Mouse (Mus musculus): ENCODE measurements around the gene Kif14. TPM values are rescaled to one million over a fixed set of nuclear protein-coding genes. Genes with fewer than 3 reads are reported as not detected.

The Kif14 gene
- polyA plus RNA-seq, 1 experiment from 2014 or later = 2.7 TPM

- Histone ChIP-seq H3K4me3 (ENCODE audit: low read length) (no peak overlapping the region), H3K27ac (ENCODE audit: low read length) (no peak overlapping the region), H3K9ac (ENCODE audit: low read depth, low read length) (no peak overlapping the region), H3K9me3 (ENCODE audit: control insufficient read depth, low read length) (no peaks in the 10 kb centered on the region), H3K27me3 (replicated peaks; ENCODE audit: control insufficient read depth, insufficient read depth, low read length) (no peaks in the 10 kb centered on the region), H3K4me1 (ENCODE audit: control insufficient read depth, insufficient read depth, low read length) (no peaks in the 10 kb centered on the region), H3K4me2 (ENCODE audit: low read depth, low read length) (no peak overlapping the region), H3K36me3 (ENCODE audit: control insufficient read depth, insufficient read depth, low read length) (no peaks in the 10 kb centered on the region)
- 87% methylated on average over 8 of the region's 8 CpGs for WGBS
- no peak for ATAC-seq
Observed at GRCm38 (mm10) chr1:136569206-136569605, 103.1 kb downstream of the Kif14 start.

- Histone ChIP-seq H3K9me3 (ENCODE audit: control insufficient read depth, low read length) (no peaks in the 10 kb centered on the region), H3K27ac (ENCODE audit: low read length) (no peak overlapping the region), H3K4me1 (ENCODE audit: control insufficient read depth, insufficient read depth, low read length) (no peaks in the 10 kb centered on the region), H3K27me3 (replicated peaks; ENCODE audit: control insufficient read depth, insufficient read depth, low read length) (no peaks in the 10 kb centered on the region), H3K36me3 (ENCODE audit: control insufficient read depth, insufficient read depth, low read length) (no peaks in the 10 kb centered on the region), H3K4me2 (ENCODE audit: low read depth, low read length) (0 out of 2 replicates have a peak overlapping the region, but pooled peaks have one; percentile 27), H3K9ac (ENCODE audit: low read depth, low read length) (no peak overlapping the region), H3K4me3 (ENCODE audit: low read length) (no peak overlapping the region)
- 43% methylated on average over 20 of the region's 20 CpGs for WGBS
- peak; percentile 62; the same call in 1 of the 2 replicates for ATAC-seq
Observed at GRCm38 (mm10) chr1:136569626-136570297, 103.6 kb downstream of the Kif14 start.

DNA sequence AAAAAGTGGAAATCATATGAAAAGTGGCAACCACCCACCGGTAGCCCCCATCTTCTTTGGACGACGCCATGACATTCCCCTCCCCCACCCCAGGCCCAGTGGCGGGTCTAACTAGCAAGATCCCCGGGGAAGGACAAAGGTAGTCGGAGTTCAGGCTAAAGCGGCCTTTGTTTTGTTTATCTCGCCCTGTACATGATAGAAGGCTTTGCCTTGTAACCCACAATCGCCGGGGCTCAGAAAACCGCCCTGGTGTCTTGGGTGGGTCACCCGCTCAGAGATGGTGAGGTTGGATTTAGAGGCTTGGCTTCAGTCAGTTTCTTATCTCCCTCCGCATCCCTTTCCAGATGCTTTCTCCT lies 104.1 kb downstream of the Kif14 start:
- H3K9me3 ChIP-seq (ENCODE audit: control insufficient read depth, low read length) = no peaks in the 10 kb centered on the region
- H3K4me2 ChIP-seq (ENCODE audit: low read depth, low read length) = 0 out of 2 replicates have a peak overlapping the region, but pooled peaks have one; percentile 27
- H3K27me3 ChIP-seq (replicated peaks; ENCODE audit: control insufficient read depth, insufficient read depth, low read length) = no peaks in the 10 kb centered on the region
- no peaks in the 10 kb centered on the region for H3K36me3 ChIP-seq (ENCODE audit: control insufficient read depth, insufficient read depth, low read length)
- no peak overlapping the region; the same call in 1 of the 2 replicates for H3K9ac ChIP-seq (ENCODE audit: low read depth, low read length)
- no peak for ATAC-seq
- H3K4me3 ChIP-seq (ENCODE audit: low read length) = no peak overlapping the region
- H3K4me1 ChIP-seq (ENCODE audit: control insufficient read depth, insufficient read depth, low read length) = no peaks in the 10 kb centered on the region
- WGBS = 22% methylated on average over 13 of the region's 13 CpGs
- no peak overlapping the region for H3K27ac ChIP-seq (ENCODE audit: low read length)

GRCm38 (mm10) chr1:136570976-136571375 lies 104.8 kb downstream of the Kif14 start:
- WGBS = 91% methylated on average over 9 of the region's 9 CpGs
- Histone ChIP-seq H3K4me3 (ENCODE audit: low read length) (no peak overlapping the region), H3K4me1 (ENCODE audit: control insufficient read depth, insufficient read depth, low read length) (no peaks in the 10 kb centered on the region), H3K27ac (ENCODE audit: low read length) (no peak overlapping the region), H3K36me3 (ENCODE audit: control insufficient read depth, insufficient read depth, low read length) (no peaks in the 10 kb centered on the region), H3K9me3 (ENCODE audit: control insufficient read depth, low read length) (no peaks in the 10 kb centered on the region), H3K4me2 (ENCODE audit: low read depth, low read length) (no peak overlapping the region), H3K9ac (ENCODE audit: low read depth, low read length) (no peak overlapping the region), H3K27me3 (replicated peaks; ENCODE audit: control insufficient read depth, insufficient read depth, low read length) (no peaks in the 10 kb centered on the region)
- no peak for ATAC-seq

GRCm38 (mm10) chr1:136571530-136571929 lies 105.4 kb downstream of the Kif14 start:
- Histone ChIP-seq H3K9me3 (ENCODE audit: control insufficient read depth, low read length) (no peaks in the 10 kb centered on the region), H3K4me2 (ENCODE audit: low read depth, low read length) (no peak overlapping the region), H3K36me3 (ENCODE audit: control insufficient read depth, insufficient read depth, low read length) (no peaks in the 10 kb centered on the region), H3K27ac (ENCODE audit: low read length) (no peak overlapping the region), H3K4me3 (ENCODE audit: low read length) (no peak overlapping the region), H3K4me1 (ENCODE audit: control insufficient read depth, insufficient read depth, low read length) (no peaks in the 10 kb centered on the region), H3K9ac (ENCODE audit: low read depth, low read length) (no peak overlapping the region), H3K27me3 (replicated peaks; ENCODE audit: control insufficient read depth, insufficient read depth, low read length) (no peaks in the 10 kb centered on the region)
- 86% methylated on average over 10 of the region's 10 CpGs for WGBS
- no peak for ATAC-seq

GRCm38 (mm10) chr1:136577890-136578663 lies 111.9 kb downstream of the Kif14 start:
- Histone ChIP-seq H3K27ac (ENCODE audit: low read length) (no peak overlapping the region), H3K9me3 (ENCODE audit: control insufficient read depth, low read length) (no peaks in the 10 kb centered on the region), H3K27me3 (replicated peaks; ENCODE audit: control insufficient read depth, insufficient read depth, low read length) (no peaks in the 10 kb centered on the region), H3K9ac (ENCODE audit: low read depth, low read length) (no peak overlapping the region), H3K4me3 (ENCODE audit: low read length) (no peak overlapping the region), H3K4me2 (ENCODE audit: low read depth, low read length) (no peak overlapping the region), H3K4me1 (ENCODE audit: control insufficient read depth, insufficient read depth, low read length) (no peaks in the 10 kb centered on the region), H3K36me3 (ENCODE audit: control insufficient read depth, insufficient read depth, low read length) (no peaks in the 10 kb centered on the region)
- WGBS = 37% methylated on average over 16 of the region's 16 CpGs
- peak; percentile 66; the same call in 1 of the 2 replicates for ATAC-seq

DNA sequence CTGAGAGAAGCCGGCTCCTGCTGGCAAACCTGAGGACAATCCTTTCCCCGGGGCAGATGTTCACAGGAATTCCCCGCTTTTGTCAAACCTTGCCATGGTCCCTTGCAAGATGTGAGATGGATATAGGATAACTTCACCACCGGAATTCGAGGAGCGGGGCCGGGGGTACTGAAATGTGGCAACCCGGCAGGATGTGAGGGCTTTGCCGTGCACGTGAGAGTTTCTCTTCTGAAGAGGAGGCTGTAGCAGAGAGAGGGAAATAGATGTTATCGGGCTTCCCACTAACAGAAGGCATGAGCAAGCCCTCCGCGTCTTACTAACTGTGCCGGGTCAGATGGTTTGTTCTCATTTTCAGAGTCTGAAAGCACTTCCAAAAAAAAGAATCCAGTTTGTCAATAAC lies 113.2 kb downstream of the Kif14 start:
- H3K9ac ChIP-seq (ENCODE audit: low read depth, low read length) = no peak overlapping the region

GRCm38 (mm10) chr1:136580266-136580665 lies 114.1 kb downstream of the Kif14 start:
- H3K27ac ChIP-seq (ENCODE audit: low read length) = no peak overlapping the region
- H3K27me3 ChIP-seq (replicated peaks; ENCODE audit: control insufficient read depth, insufficient read depth, low read length) = no peaks in the 10 kb centered on the region
- H3K9ac ChIP-seq (ENCODE audit: low read depth, low read length) = no peak overlapping the region
- H3K4me3 ChIP-seq (ENCODE audit: low read length) = no peak overlapping the region
- 70% methylated on average over 8 of the region's 8 CpGs for WGBS
- H3K9me3 ChIP-seq (ENCODE audit: control insufficient read depth, low read length) = no peaks in the 10 kb centered on the region
- no peak for ATAC-seq
- H3K4me1 ChIP-seq (ENCODE audit: control insufficient read depth, insufficient read depth, low read length) = no peaks in the 10 kb centered on the region
- H3K36me3 ChIP-seq (ENCODE audit: control insufficient read depth, insufficient read depth, low read length) = no peaks in the 10 kb centered on the region
- H3K4me2 ChIP-seq (ENCODE audit: low read depth, low read length) = no peak overlapping the region

More for the DNA sequence above, 113.2 kb downstream of the Kif14 start:
- 86% methylated on average over 14 of the region's 14 CpGs for WGBS
- Histone ChIP-seq H3K27ac (ENCODE audit: low read length) (no peak overlapping the region), H3K4me1 (ENCODE audit: control insufficient read depth, insufficient read depth, low read length) (no peaks in the 10 kb centered on the region), H3K36me3 (ENCODE audit: control insufficient read depth, insufficient read depth, low read length) (no peaks in the 10 kb centered on the region), H3K27me3 (replicated peaks; ENCODE audit: control insufficient read depth, insufficient read depth, low read length) (no peaks in the 10 kb centered on the region), H3K9me3 (ENCODE audit: control insufficient read depth, low read length) (no peaks in the 10 kb centered on the region), H3K4me3 (ENCODE audit: low read length) (no peak overlapping the region), H3K4me2 (ENCODE audit: low read depth, low read length) (no peak overlapping the region)
- no peak for ATAC-seq
